ENCODE assay signal across 9 mouse cellular contexts in genomic region chr13:69485326-69485725, GRCm38 (mm10). TPM values are rescaled to one million over a fixed set of nuclear protein-coding genes. Genes with fewer than 3 reads are reported as not detected.
DNase-seq lines count a peak whose midpoint lies in the region; ATAC-seq and TF ChIP-seq lines count a peak whose summit lies in the region.
"Had no signal": no experiment of that assay in that cellular context is flagged by ENCODE, and none has a peak within 500 bp of the region (broad histone marks: within the 10 kb centered on the region; RNA-seq: fewer than 3 reads in every experiment).

No protein-coding gene starts in this region.

- 0 out of 2 replicates have a peak, but pooled peaks cover 4% of the 10 kb centered on the region for H3K4me1 ChIP-seq in liver, adult 2 months (ENCODE audit: control insufficient read depth, insufficient read depth, low read length)
- peaks cover 32% of the 10 kb centered on the region for H3K4me1 ChIP-seq in forebrain, embryonic 15.5 days
- H3K4me1 ChIP-seq in midbrain, embryonic 11.5 days (ENCODE audit: control insufficient read depth, insufficient read depth, low read length) = no peaks in the 10 kb centered on the region; the same call in 1 of the 2 replicates
- H3K4me1 ChIP-seq: liver, embryonic 15.5 days had no signal

- peak; percentile 28; the same call in 1 of the 2 replicates for ATAC-seq in forebrain, embryonic 15.5 days (replicated peaks)
- peak; percentile 42; the same call in 1 of the 2 replicates for ATAC-seq in midbrain, embryonic 11.5 days (ENCODE audit: low FRiP score)

- H3K79me2 ChIP-seq in liver, adult 2 months (ENCODE audit: control insufficient read depth, insufficient read depth, low read length) = no peaks in the 10 kb centered on the region

- no peak overlapping the region for H3K4me2 ChIP-seq in forebrain, embryonic 15.5 days (replicated peaks)
- H3K4me2 ChIP-seq in midbrain, embryonic 11.5 days = no peak overlapping the region
- H3K4me2 ChIP-seq: liver, embryonic 15.5 days had no signal

- H3K27ac ChIP-seq in liver, adult 2 months (replicated peaks; ENCODE audit: insufficient read depth, low read depth, low read length) = no peak overlapping the region
- no peak overlapping the region for H3K27ac ChIP-seq in forebrain, embryonic 15.5 days (replicated peaks)
- H3K27ac ChIP-seq in midbrain, embryonic 11.5 days (ENCODE audit: low read depth, low read length) = no peak overlapping the region
- H3K27ac ChIP-seq: liver, embryonic 15.5 days had no signal

- H3K9me3 ChIP-seq in forebrain, embryonic 15.5 days = no peaks in the 10 kb centered on the region
- no peaks in the 10 kb centered on the region for H3K9me3 ChIP-seq in midbrain, embryonic 11.5 days (ENCODE audit: control insufficient read depth, low read length)
- H3K9me3 ChIP-seq: liver, embryonic 15.5 days had no signal

- no peak overlapping the region for H3K4me3 ChIP-seq in liver, adult 2 months (ENCODE audit: insufficient read depth, low read depth, low read length)
- no peak overlapping the region for H3K4me3 ChIP-seq in forebrain, embryonic 15.5 days
- H3K4me3 ChIP-seq in midbrain, embryonic 11.5 days (ENCODE audit: low read depth, low read length) = no peak overlapping the region
- H3K4me3 ChIP-seq: liver, embryonic 15.5 days had no signal

- WGBS in liver, adult 2 months = 20% methylated on average over 6 of the region's 6 CpGs
- WGBS in forebrain, embryonic 15.5 days = 14% methylated on average over 6 of the region's 6 CpGs
- WGBS in midbrain, embryonic 11.5 days = 20% methylated on average over 6 of the region's 6 CpGs

- no peaks in the 10 kb centered on the region for H3K36me3 ChIP-seq in liver, adult 2 months (ENCODE audit: control insufficient read depth, insufficient read depth, low read length)
- H3K36me3 ChIP-seq in forebrain, embryonic 15.5 days = no peaks in the 10 kb centered on the region
- no peaks in the 10 kb centered on the region for H3K36me3 ChIP-seq in midbrain, embryonic 11.5 days (ENCODE audit: control insufficient read depth, insufficient read depth, low read length)
- H3K36me3 ChIP-seq: liver, embryonic 15.5 days had no signal

- peaks cover 3% of the 10 kb centered on the region; the same call in 1 of the 2 replicates for H3K27me3 ChIP-seq in liver, adult 2 months (ENCODE audit: control insufficient read depth, insufficient read depth, low read length)
- peaks cover 29% of the 10 kb centered on the region for H3K27me3 ChIP-seq in forebrain, embryonic 15.5 days
- H3K27me3 ChIP-seq in midbrain, embryonic 11.5 days (ENCODE audit: control insufficient read depth, insufficient read depth, low read length) = peaks cover 32% of the 10 kb centered on the region

- DNase-seq in adrenal gland, postnatal 14 days = peak; percentile 32
- DNase-seq in adrenal gland, adult 8-10 months = no peak
- no peak for DNase-seq in liver, adult 2 months (ENCODE audit: extremely low read depth, low read depth, low spot score)
- no peak for DNase-seq in liver
- peak; percentile 89 for DNase-seq in midbrain, embryonic 11.5 days (ENCODE audit: low spot score, missing footprints)
- no peak for DNase-seq in frontal cortex, postnatal 25 days (ENCODE audit: low spot score in 2 of 2)
- no peak for DNase-seq in gastrocnemius, postnatal 4 days (ENCODE audit: low spot score in 2 of 2)

- peak; percentile 62 for TF ChIP-seq CTCF in liver, adult 2 months (IDR thresholded peaks at IDR 0.05; ENCODE audit: low read depth, low read length)

- no peak overlapping the region for H3K9ac ChIP-seq in liver, adult 2 months (ENCODE audit: low read depth, low read length)
- no peak overlapping the region for H3K9ac ChIP-seq in forebrain, embryonic 15.5 days (replicated peaks)
- H3K9ac ChIP-seq in midbrain, embryonic 11.5 days (ENCODE audit: low read length) = no peak overlapping the region
- H3K9ac ChIP-seq: liver, embryonic 15.5 days had no signal

- no peak for TF ChIP-seq POLR2A in liver, adult 2 months (IDR thresholded peaks at IDR 0.05; ENCODE audit: extremely low read depth, insufficient read depth, low read length)

RNA-seq across cellular contexts. Expression of gene Nsun2, which starts 48.2 kb away (rescaled TPM):
- 87.3 and 89.0 TPM in 2 replicates for total RNA-seq in adrenal gland, postnatal 14 days (2021)
- total RNA-seq in adrenal gland, adult 8-10 months (2022) = 10 to 100 TPM; 82.8 to 94.0 (median 84.4) TPM
- 74.1 and 81.0 TPM in 2 replicates for total RNA-seq in liver, adult 2 months (2014; rRNA removed)
- polyA plus RNA-seq in liver, adult 2 months (2012; rRNA removed) = 40.5 and 48.3 TPM in 2 replicates
- polyA plus RNA-seq in forebrain, embryonic 15.5 days (2015; fragmentation: Nextera tagmentation; extraction: Ambion mirVana) = 84.1 and 87.3 TPM in 2 replicates
- 122 and 125 TPM in 2 replicates for polyA plus RNA-seq in midbrain, embryonic 11.5 days (2014; fragmentation: Nextera tagmentation; extraction: Ambion mirVana)
- 10 to 100 TPM; 49.5 to 50.7 TPM for total RNA-seq in gastrocnemius, postnatal 4 days (2021)

RNA-seq across cellular contexts. Expression of gene Tent4a, which starts 49.1 kb away (rescaled TPM):
- 21.1 and 21.6 TPM in 2 replicates for total RNA-seq in adrenal gland, postnatal 14 days (2021)
- 10 to 100 TPM; 22.6 to 24.5 (median 23.7) TPM for total RNA-seq in adrenal gland, adult 8-10 months (2022)
- total RNA-seq in liver, adult 2 months (2014; rRNA removed) = 8.7 and 8.9 TPM in 2 replicates
- polyA plus RNA-seq in liver, adult 2 months (2012; rRNA removed) = 9.9 and 11.0 TPM in 2 replicates
- 8.4 and 8.5 TPM in 2 replicates for polyA plus RNA-seq in forebrain, embryonic 15.5 days (2015; fragmentation: Nextera tagmentation; extraction: Ambion mirVana)
- polyA plus RNA-seq in midbrain, embryonic 11.5 days (2014; fragmentation: Nextera tagmentation; extraction: Ambion mirVana) = 6.8 and 7.5 TPM in 2 replicates
- total RNA-seq in gastrocnemius, postnatal 4 days (2021) = 10 to 100 TPM; 19.0 to 21.9 TPM

Comparison
In these comparisons a context has a peak if more than half of its experiments do, and no peak if none do; other contexts are left out.
1. DNase-seq: peak in adrenal gland, postnatal 14 days (single experiment) and midbrain, embryonic 11.5 days (single experiment); none in adrenal gland, adult 8-10 months (single experiment), liver, adult 2 months (single experiment), liver (single experiment), frontal cortex, postnatal 25 days (0 of 2) and gastrocnemius, postnatal 4 days (0 of 2).